Mouse (Mus musculus) monocyte, adult 5-6 weeks (primary cell): ENCODE data around the gene H2al1n. TPM values are rescaled to one million over a fixed set of nuclear protein-coding genes. Genes with fewer than 3 reads are reported as not detected.
"Not testable (repeated sequence)": the region's sequence is repeated elsewhere in the genome, so short reads cannot be mapped to it uniquely, and the experiment has no call there.

Experiments
- ATAC-seq: fragments of 153-309, 156-312 bp; replicated peaks from 2 replicates; pipeline ENCODE4 v1.8.0; 2017; ENCODE audit warnings: mild to moderate bottlenecking; ENCODE audit not compliant: low TSS enrichment, insufficient number of reproducible peaks, severe bottlenecking, poor library complexity, low FRiP score
- total RNA-seq: library from RNA; stranded (forward); fragments of 200-1000, 200-491, 200-594 nt; gene quantifications from 3 replicates; pipeline ENCODE4 v1.2.3, GENCODE M21; 2017

The H2al1n gene
- not detected in 3 replicates for total RNA-seq

- ATAC-seq, result not testable (repeated sequence)
Measured at GRCm38 (mm10) chrX:14210848-14211247, at the start of gene H2al1n. H2al1n (plus strand) TSS chrX:14211148.

GRCm38 (mm10) chrX:14199284-14199683, 11.7 kb upstream of the H2al1n start:
- no peak for ATAC-seq

GRCm38 (mm10) chrX:14206112-14206875, 4.7 kb upstream of the H2al1n start:
- ATAC-seq, result no peak

GRCm38 (mm10) chrX:14229218-14229617, 18.3 kb downstream of the H2al1n start:
- no peak for ATAC-seq

- ATAC-seq, result no peak
Measured at GRCm38 (mm10) chrX:14259597-14260239, 48.8 kb downstream of the H2al1n start.
